Mouse (Mus musculus): ENCODE measurements at regions not wholly inside any gene's neighbourhood (a gene's known extent, or its start where the extent isn't known, plus 50 kb on each side); places are given as distances from the start of the nearest gene placed in this dataset.

- TF ChIP-seq CTCF (IDR thresholded peaks at IDR 0.05; ENCODE audit: control insufficient read depth, insufficient read depth, insufficient read length) (peak; percentile 97), CEBPB (IDR thresholded peaks at IDR 0.05; ENCODE audit: low read depth) (no peak), MAX (IDR thresholded peaks at IDR 0.05) (peak; percentile 21)
- Histone ChIP-seq H3ac (ENCODE audit: control insufficient read depth, insufficient read length, low read depth) (no peak overlapping the region), H3K4me3 (ENCODE audit: insufficient read depth, poor library complexity, severe bottlenecking) (no peak overlapping the region), H3K36me3 (ENCODE audit: control insufficient read depth, insufficient read depth) (no peaks in the 10 kb centered on the region), H3K79me2 (ENCODE audit: control insufficient read depth, insufficient read depth) (no peaks in the 10 kb centered on the region), H3K27me3 (ENCODE audit: control insufficient read depth, insufficient read depth, insufficient read length) (peaks cover 50% of the 10 kb centered on the region), H3K79me3 (ENCODE audit: low read depth) (no peaks in the 10 kb centered on the region)
Observed at GRCm38 (mm10) chr4:114665684-114666083, 155.8 kb upstream of the Gm12830 start.

- no peak for TF ChIP-seq MAX (IDR thresholded peaks at IDR 0.05)
- TF ChIP-seq CTCF (IDR thresholded peaks at IDR 0.05; ENCODE audit: control insufficient read depth, insufficient read depth, insufficient read length), result no peak
- no peak overlapping the region for H3K4me3 ChIP-seq (ENCODE audit: insufficient read depth, poor library complexity, severe bottlenecking)
- no peak overlapping the region for H3ac ChIP-seq (ENCODE audit: control insufficient read depth, insufficient read length, low read depth)
- H3K79me3 ChIP-seq (ENCODE audit: low read depth), result no peaks in the 10 kb centered on the region
- no peaks in the 10 kb centered on the region for H3K79me2 ChIP-seq (ENCODE audit: control insufficient read depth, insufficient read depth)
- H3K27me3 ChIP-seq (ENCODE audit: control insufficient read depth, insufficient read depth, insufficient read length), result peaks cover 53% of the 10 kb centered on the region
- no peaks in the 10 kb centered on the region for H3K36me3 ChIP-seq (ENCODE audit: control insufficient read depth, insufficient read depth)
Observed at GRCm38 (mm10) chr4:114666238-114666978, 155.1 kb upstream of the Gm12830 start.

GRCm38 (mm10) chr4:114666979-114667328 lies 154.6 kb upstream of the Gm12830 start:
- Histone ChIP-seq H3K4me3 (ENCODE audit: insufficient read depth, poor library complexity, severe bottlenecking) (no peak overlapping the region), H3K36me3 (ENCODE audit: control insufficient read depth, insufficient read depth) (no peaks in the 10 kb centered on the region), H3K27me3 (ENCODE audit: control insufficient read depth, insufficient read depth, insufficient read length) (peaks cover 53% of the 10 kb centered on the region), H3K79me2 (ENCODE audit: control insufficient read depth, insufficient read depth) (no peaks in the 10 kb centered on the region), H3K79me3 (ENCODE audit: low read depth) (no peaks in the 10 kb centered on the region), H3ac (ENCODE audit: control insufficient read depth, insufficient read length, low read depth) (no peak overlapping the region)
- no peak for TF ChIP-seq MYOG (IDR thresholded peaks at IDR 0.05; ENCODE audit: control insufficient read depth, extremely low read depth, insufficient read length)
- no peak for TF ChIP-seq CEBPB (IDR thresholded peaks at IDR 0.05; ENCODE audit: low read depth)
- no peak for TF ChIP-seq CTCF (IDR thresholded peaks at IDR 0.05; ENCODE audit: control insufficient read depth, insufficient read depth, insufficient read length)
- no peak for TF ChIP-seq FOSL1 (IDR thresholded peaks at IDR 0.05; ENCODE audit: insufficient read depth, low read length, poor library complexity, severe bottlenecking)
- TF ChIP-seq USF1 (IDR thresholded peaks at IDR 0.05; ENCODE audit: low read depth), result no peak
- TF ChIP-seq MAX (IDR thresholded peaks at IDR 0.05), result no peak
- no peak for TF ChIP-seq MYOD1 (IDR thresholded peaks at IDR 0.05; ENCODE audit: control insufficient read depth, insufficient read length, low read depth)

GRCm38 (mm10) chr4:114672096-114672720 lies 149.3 kb upstream of the Gm12830 start:
- Histone ChIP-seq H3ac (ENCODE audit: control insufficient read depth, insufficient read length, low read depth) (no peak overlapping the region), H3K79me2 (ENCODE audit: control insufficient read depth, insufficient read depth) (no peaks in the 10 kb centered on the region), H3K4me3 (ENCODE audit: insufficient read depth, poor library complexity, severe bottlenecking) (no peak overlapping the region), H3K79me3 (ENCODE audit: low read depth) (no peaks in the 10 kb centered on the region), H3K36me3 (ENCODE audit: control insufficient read depth, insufficient read depth) (no peaks in the 10 kb centered on the region), H3K27me3 (ENCODE audit: control insufficient read depth, insufficient read depth, insufficient read length) (peaks cover 25% of the 10 kb centered on the region)
- no peak for TF ChIP-seq CTCF (IDR thresholded peaks at IDR 0.05; ENCODE audit: control insufficient read depth, insufficient read depth, insufficient read length)

GRCm38 (mm10) chr4:114676908-114677898 lies 144.3 kb upstream of the Gm12830 start:
- Histone ChIP-seq H3K4me3 (ENCODE audit: insufficient read depth, poor library complexity, severe bottlenecking) (no peak overlapping the region), H3ac (ENCODE audit: control insufficient read depth, insufficient read length, low read depth) (no peak overlapping the region), H3K79me2 (ENCODE audit: control insufficient read depth, insufficient read depth) (no peaks in the 10 kb centered on the region), H3K27me3 (ENCODE audit: control insufficient read depth, insufficient read depth, insufficient read length) (peaks cover 13% of the 10 kb centered on the region), H3K36me3 (ENCODE audit: control insufficient read depth, insufficient read depth) (no peaks in the 10 kb centered on the region), H3K79me3 (ENCODE audit: low read depth) (no peaks in the 10 kb centered on the region)
- TF ChIP-seq MYOD1 (IDR thresholded peaks at IDR 0.05; ENCODE audit: control insufficient read depth, insufficient read length, low read depth), result no peak
- TF ChIP-seq USF1 (IDR thresholded peaks at IDR 0.05; ENCODE audit: low read depth), result no peak
- no peak for TF ChIP-seq CTCF (IDR thresholded peaks at IDR 0.05; ENCODE audit: control insufficient read depth, insufficient read depth, insufficient read length)
- no peak for TF ChIP-seq CEBPB (IDR thresholded peaks at IDR 0.05; ENCODE audit: low read depth)
- TF ChIP-seq MAX (IDR thresholded peaks at IDR 0.05), result no peak
- TF ChIP-seq MYOG (IDR thresholded peaks at IDR 0.05; ENCODE audit: control insufficient read depth, extremely low read depth, insufficient read length), result no peak
- TF ChIP-seq FOSL1 (IDR thresholded peaks at IDR 0.05; ENCODE audit: insufficient read depth, low read length, poor library complexity, severe bottlenecking), result no peak

Data from C2C12 (cell line).